Mouse (Mus musculus) lung, embryonic 16.5 days (tissue): ENCODE results near the gene Pbld2. TPM values are rescaled to one million over a fixed set of nuclear protein-coding genes. Genes with fewer than 3 reads are reported as not detected.
A peak's percentile ranks its signal among the peaks of the same experiment; 100 is the strongest.
"Not testable (repeated sequence)": the region's sequence is repeated elsewhere in the genome, so short reads cannot be mapped to it uniquely, and the experiment has no call there.

Experiments used
- ATAC-seq: fragments of 200-750 bp; cut with Nextera tagmentation; 2 replicates; pipeline ENCODE4 v1.8.0; 2017; ENCODE audit warnings: low read depth, mild to moderate bottlenecking, moderate library complexity
- H3K27ac ChIP-seq: fragments of 300-500 bp; sonication (generic); 2 replicates; pipeline ENCODE4 v1.5.1; 2014; ENCODE audit warnings: mild to moderate bottlenecking, control low read depth, low read length
- H3K27me3 ChIP-seq: fragments of 300-500 bp; sonication (generic); 2 replicates; pipeline ENCODE4 v1.6.1; 2014; ENCODE audit warnings: low read depth, low read length, mixed read lengths; ENCODE audit not compliant: control insufficient read depth, insufficient read depth
- H3K36me3 ChIP-seq: fragments of 300-500 bp; sonication (generic); 2 replicates; pipeline ENCODE4 v1.6.1; 2014; ENCODE audit warnings: low read length; ENCODE audit not compliant: control insufficient read depth, insufficient read depth
- H3K4me1 ChIP-seq: fragments of 300-500 bp; sonication (generic); replicated peaks from 2 replicates; pipeline ENCODE4 v1.6.1; 2014; ENCODE audit warnings: low read length, mixed read lengths; ENCODE audit not compliant: control insufficient read depth, insufficient read depth
- H3K4me2 ChIP-seq: fragments of 300-500 bp; sonication (generic); 2 replicates; pipeline ENCODE4 v1.6.1; 2014; ENCODE audit warnings: low read depth, low read length, control low read depth
- H3K4me3 ChIP-seq: fragments of 300-500 bp; sonication (generic); 2 replicates; pipeline ENCODE4 v1.5.1; 2014; ENCODE audit warnings: mild to moderate bottlenecking, low read length, control low read depth
- H3K9ac ChIP-seq: fragments of 300-500 bp; sonication (generic); 2 replicates; pipeline ENCODE4 v1.6.1; 2014; ENCODE audit warnings: low read length, control low read depth
- H3K9me3 ChIP-seq: fragments of 300-500 bp; sonication (generic); 2 replicates; pipeline ENCODE4 v1.6.1; 2016; ENCODE audit warnings: low read length; ENCODE audit not compliant: control insufficient read depth
- WGBS: fragments of 180-500 bp; shearing (Covaris S2); extraction: QIAGEN DNeasy Blood & Tissue Kit; methylation state at CpG from one replicate; pipeline ENCODE4 v1.1.7; 2014; 5-methylcytosine and 5-hydroxymethylcytosine counted together
- polyA plus RNA-seq: library from polyadenylated mRNA; unstranded; fragments of >200 nt; fragmentation: Nextera tagmentation; extraction: Ambion mirVana; gene quantifications from 2 replicates; pipeline ENCODE4 v1.2.1, GENCODE M21; 2015

Gene Pbld2
- polyA plus RNA-seq, 1 experiment from 2014 or later, result 3.7 TPM

DNA sequence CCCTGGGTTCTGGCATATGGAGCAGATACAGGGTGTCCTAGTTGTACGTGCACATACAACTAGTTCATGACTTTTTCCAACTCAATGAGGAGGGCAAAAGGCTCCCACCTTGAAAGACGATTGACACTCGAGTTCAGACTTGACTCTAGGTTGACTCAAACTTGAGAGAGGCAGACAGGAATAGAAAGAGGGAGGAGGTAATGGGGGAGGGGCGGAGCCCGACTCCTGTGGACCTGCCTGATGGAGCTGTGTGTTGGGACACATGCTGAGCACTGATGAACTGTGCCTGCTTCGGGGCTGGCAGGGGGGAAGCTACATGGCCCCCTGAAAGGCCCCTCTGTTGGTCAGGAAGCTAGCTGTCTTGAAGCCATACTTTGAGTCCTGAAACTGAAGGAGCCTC is 28.9 kb downstream of the Pbld2 start:
- Histone ChIP-seq H3K4me3 (no peak overlapping the region), H3K27me3 (no peaks in the 10 kb centered on the region), H3K9ac (no peak overlapping the region), H3K4me1 (no peaks in the 10 kb centered on the region), H3K36me3 (no peaks in the 10 kb centered on the region), H3K9me3 (no peaks in the 10 kb centered on the region), H3K4me2 (no peak overlapping the region), H3K27ac (no peak overlapping the region)
- 46% methylated on average over 6 of the region's 6 CpGs for WGBS
- ATAC-seq, result no peak

DNA sequence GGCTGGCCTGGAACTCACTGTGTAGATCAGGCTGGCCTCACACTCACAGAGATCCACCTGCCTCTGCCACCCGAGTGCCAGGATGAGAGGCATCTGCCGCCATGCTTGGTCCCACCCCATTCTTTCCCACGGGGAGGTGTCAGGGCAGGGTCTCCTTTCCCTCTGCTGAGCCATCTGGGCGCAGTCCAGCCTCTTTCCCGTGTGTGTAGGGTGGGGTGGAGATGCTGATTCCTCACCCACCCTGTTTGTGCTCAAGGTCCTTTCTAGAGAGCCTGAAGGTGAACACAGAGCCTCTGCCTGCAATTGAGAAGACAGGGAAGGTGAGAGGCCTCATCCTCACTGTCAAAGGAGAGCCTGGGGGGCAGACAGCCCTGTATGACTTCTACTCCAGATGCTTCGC is 30.0 kb downstream of the Pbld2 start:
- 79% methylated on average over 6 of the region's 6 CpGs for WGBS

GRCm38 (mm10) chr10:63054586-63054985 is 30.5 kb downstream of the Pbld2 start:
- no peak overlapping the region for H3K4me3 ChIP-seq
- H3K27ac ChIP-seq, result no peak overlapping the region
- no peak for ATAC-seq
- no peaks in the 10 kb centered on the region for H3K27me3 ChIP-seq
- no peaks in the 10 kb centered on the region for H3K36me3 ChIP-seq
- 81% methylated on average over 2 of the region's 2 CpGs for WGBS
- no peak overlapping the region for H3K4me2 ChIP-seq
- no peak overlapping the region for H3K9ac ChIP-seq
- no peaks in the 10 kb centered on the region for H3K4me1 ChIP-seq
- H3K9me3 ChIP-seq, result no peaks in the 10 kb centered on the region

More for the DNA sequence above, 30.0 kb downstream of the Pbld2 start:
- not testable (repeated sequence) for H3K9ac ChIP-seq, H3K4me2 ChIP-seq, H3K36me3 ChIP-seq, H3K4me3 ChIP-seq, H3K27ac ChIP-seq, H3K9me3 ChIP-seq, H3K4me1 ChIP-seq, H3K27me3 ChIP-seq, ATAC-seq

DNA sequence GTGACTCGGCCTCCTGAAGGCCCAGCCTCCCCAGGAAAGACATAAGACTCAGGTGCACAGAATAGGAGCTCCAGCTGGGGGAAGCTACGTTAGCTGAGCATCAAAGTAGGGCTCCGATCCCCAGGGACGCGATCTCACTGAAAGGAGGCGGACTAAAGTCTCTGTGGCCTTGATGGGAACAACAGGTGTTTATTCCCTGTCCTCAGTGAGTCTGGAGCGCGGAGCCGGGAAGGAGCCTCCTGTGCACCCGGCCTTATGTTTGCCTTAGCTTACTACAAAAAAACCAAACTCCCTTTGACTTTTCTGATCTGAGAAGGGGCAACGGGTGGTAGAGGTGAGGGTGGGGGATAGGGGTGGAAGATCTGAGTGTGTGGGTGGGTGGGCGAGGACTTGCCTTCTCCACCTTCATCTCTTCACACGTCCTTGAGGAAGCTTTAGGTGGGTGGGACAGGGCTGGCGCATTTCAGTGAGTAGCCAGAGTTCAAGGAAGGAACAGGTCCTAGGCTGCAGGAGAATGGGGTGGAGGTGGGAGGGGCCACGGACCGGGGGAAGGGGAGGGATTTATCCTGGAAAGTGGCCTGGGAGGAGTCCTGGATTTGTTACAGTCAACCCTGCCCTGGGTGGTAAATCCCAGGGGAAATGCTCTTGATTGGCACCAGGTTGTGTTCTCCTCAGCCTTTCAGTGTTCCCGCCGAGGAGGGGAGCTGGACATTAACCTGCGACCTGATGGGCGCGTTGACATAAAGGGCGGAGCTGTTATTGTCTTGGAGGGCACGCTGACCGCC is 33.0 kb downstream of the Pbld2 start:
- no peaks in the 10 kb centered on the region for H3K36me3 ChIP-seq
- no peak overlapping the region for H3K9ac ChIP-seq
- no peaks in the 10 kb centered on the region for H3K27me3 ChIP-seq
- no peak overlapping the region for H3K27ac ChIP-seq
- ATAC-seq, result peak; percentile 51; the same call in 1 of the 2 replicates
- 0 out of 2 replicates have a peak overlapping the region, but pooled peaks have one; percentile 3 for H3K4me3 ChIP-seq
- 30% methylated on average over 24 of the region's 24 CpGs for WGBS
- H3K4me1 ChIP-seq, result no peaks in the 10 kb centered on the region
- H3K9me3 ChIP-seq, result no peaks in the 10 kb centered on the region
- no peak overlapping the region for H3K4me2 ChIP-seq

GRCm38 (mm10) chr10:63059862-63060261 is 35.7 kb downstream of the Pbld2 start, which contains the start of gene Pbld1:
Gene Pbld1 (plus strand): TSS chr10:63060162.
- no peaks in the 10 kb centered on the region for H3K36me3 ChIP-seq
- H3K4me3 ChIP-seq, result no peak within 1 kb of the TSS
- no peak within 1 kb of the TSS for H3K4me2 ChIP-seq
- no peaks in the 10 kb centered on the region for H3K4me1 ChIP-seq
- H3K27me3 ChIP-seq, result no peaks in the 10 kb centered on the region
- H3K9ac ChIP-seq, result no peak within 1 kb of the TSS
- no peak for ATAC-seq
- no peaks in the 10 kb centered on the region for H3K9me3 ChIP-seq
- H3K27ac ChIP-seq, result no peak within 1 kb of the TSS
- WGBS, result 80% methylated on average over 2 of the region's 2 CpGs

DNA sequence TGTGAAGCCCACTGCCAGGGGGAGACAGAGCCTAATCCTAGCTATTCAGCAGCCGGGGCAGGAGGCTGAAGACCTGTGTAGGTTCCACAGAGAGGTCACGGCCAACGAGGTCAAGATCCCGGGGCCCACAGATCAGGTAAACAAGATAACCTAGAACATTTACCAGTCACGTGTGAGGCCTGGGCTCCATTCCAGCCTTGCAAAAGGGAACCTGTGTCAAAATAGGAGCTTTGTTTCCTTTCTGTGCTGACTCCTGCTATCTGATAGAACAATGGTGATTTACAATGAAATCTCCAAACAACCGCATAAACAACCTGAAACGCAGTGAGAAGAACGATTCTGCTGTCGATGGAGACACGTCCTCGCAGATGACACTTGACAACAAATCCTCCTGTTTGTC is 36.3 kb downstream of the Pbld2 start:
- Histone ChIP-seq H3K4me2 (no peak overlapping the region), H3K4me3 (no peak overlapping the region), H3K27me3 (no peaks in the 10 kb centered on the region), H3K4me1 (no peaks in the 10 kb centered on the region), H3K9me3 (no peaks in the 10 kb centered on the region), H3K27ac (no peak overlapping the region), H3K36me3 (no peaks in the 10 kb centered on the region), H3K9ac (no peak overlapping the region)
- WGBS, result 39% methylated on average over 11 of the region's 11 CpGs
- no peak for ATAC-seq

DNA sequence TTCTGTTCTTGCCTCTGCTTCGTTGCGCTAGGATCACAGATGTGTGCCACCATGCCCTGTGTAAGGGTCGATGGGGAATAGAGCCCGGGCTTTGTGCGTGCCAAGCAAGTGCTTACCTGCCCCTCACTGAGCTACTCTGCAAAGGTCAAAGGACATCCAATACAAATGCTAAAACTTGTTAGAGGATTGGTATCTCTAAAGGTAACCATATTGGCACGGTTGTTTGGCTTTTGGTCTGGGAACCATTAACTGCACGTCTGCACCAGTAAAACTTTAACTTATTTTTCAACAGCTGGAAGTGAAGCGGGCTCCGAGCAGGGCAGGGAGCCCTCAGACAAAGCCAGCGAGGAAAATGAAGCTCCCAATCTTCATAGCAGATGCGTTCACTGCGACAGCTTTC is 37.2 kb downstream of the Pbld2 start:
- 62% methylated on average over 12 of the region's 12 CpGs for WGBS
- H3K4me1 ChIP-seq, result no peaks in the 10 kb centered on the region
- H3K36me3 ChIP-seq, result no peaks in the 10 kb centered on the region
- no peak overlapping the region for H3K9ac ChIP-seq
- no peaks in the 10 kb centered on the region for H3K27me3 ChIP-seq
- no peak for ATAC-seq
- no peak overlapping the region for H3K4me3 ChIP-seq
- H3K9me3 ChIP-seq, result no peaks in the 10 kb centered on the region
- H3K27ac ChIP-seq, result no peak overlapping the region
- H3K4me2 ChIP-seq, result no peak overlapping the region

DNA sequence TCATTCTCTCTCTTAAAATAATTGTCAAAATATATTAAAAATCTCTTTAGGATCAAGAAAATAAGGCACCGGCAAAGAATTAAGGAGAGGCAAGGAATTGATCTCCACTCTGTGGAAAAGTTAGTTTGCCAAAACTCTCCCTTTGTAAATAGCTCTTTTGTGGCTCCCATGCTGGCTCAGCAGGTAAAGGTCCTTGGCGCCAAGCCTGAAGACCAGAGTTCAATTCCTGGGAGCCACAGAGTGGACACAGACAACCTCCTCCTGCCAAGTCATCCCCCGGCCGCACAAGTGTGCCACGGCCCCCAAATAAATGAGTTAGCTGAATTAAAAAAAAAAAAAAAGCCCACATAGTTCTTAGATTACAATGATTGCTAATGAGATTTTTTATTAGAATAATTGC is 38.6 kb downstream of the Pbld2 start:
- Histone ChIP-seq H3K4me2 (no peak overlapping the region), H3K9me3 (no peaks in the 10 kb centered on the region), H3K27ac (no peak overlapping the region), H3K4me1 (no peaks in the 10 kb centered on the region), H3K36me3 (no peaks in the 10 kb centered on the region), H3K4me3 (no peak overlapping the region), H3K27me3 (no peaks in the 10 kb centered on the region), H3K9ac (no peak overlapping the region)
- ATAC-seq, result no peak
- WGBS, result 90% methylated on average over 5 of the region's 5 CpGs

- Histone ChIP-seq H3K27me3 (no peaks in the 10 kb centered on the region), H3K4me2 (no peak overlapping the region), H3K4me1 (no peaks in the 10 kb centered on the region), H3K4me3 (no peak overlapping the region), H3K36me3 (no peaks in the 10 kb centered on the region), H3K9ac (no peak overlapping the region), H3K27ac (no peak overlapping the region), H3K9me3 (no peaks in the 10 kb centered on the region)
- ATAC-seq, result no peak
- whole genome bisulfite sequencing, result 71% methylated on average over 7 of the region's 7 CpGs
Measured at GRCm38 (mm10) chr10:63063365-63063764, 39.2 kb downstream of the Pbld2 start.
